Mouse (Mus musculus): ENCODE data around the gene Mc1r. TPM values are rescaled to one million over a fixed set of nuclear protein-coding genes. Genes with fewer than 3 reads are reported as not detected.

Gene Mc1r
- total and polyA plus RNA-seq, 3 experiments: 0.31 to 0.45 TPM; not detected in 1

DNA sequence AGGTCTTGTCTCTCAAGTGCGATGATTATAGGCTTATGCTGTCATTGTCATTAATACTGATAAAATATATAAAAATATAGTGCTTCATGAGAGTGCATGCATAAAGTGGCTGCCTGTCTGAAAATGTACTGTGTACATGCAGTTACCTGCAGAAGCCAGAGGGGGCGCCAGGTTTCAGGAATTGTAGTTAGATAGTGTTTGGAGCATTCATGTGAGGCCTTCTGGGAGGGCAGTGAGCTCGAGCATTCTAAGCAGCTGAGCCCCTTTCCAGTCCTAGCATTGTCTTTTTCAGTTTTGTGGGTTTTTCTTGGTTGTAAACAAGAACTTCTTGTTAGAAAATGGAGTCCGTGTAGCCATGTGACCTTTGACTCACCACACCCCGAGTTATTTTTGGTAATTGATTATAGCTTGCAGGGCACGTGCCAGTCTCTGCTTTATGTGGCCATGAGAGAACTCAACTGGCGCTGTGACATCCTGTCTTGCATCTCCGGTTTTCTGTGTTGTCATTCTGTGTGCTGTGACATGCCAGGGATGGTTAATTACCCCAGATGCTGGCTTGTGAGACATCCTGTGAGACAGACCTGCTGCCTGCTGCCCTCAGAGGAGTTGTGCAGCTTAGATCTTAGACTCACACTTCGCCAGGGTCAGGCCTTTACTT is 21.9 kb upstream of the Mc1r start:
- peak; percentile 63 for DNase-seq (ENCODE audit: low read depth, low spot score)
- Histone ChIP-seq H3K27ac (ENCODE audit: control insufficient read depth, low read depth, low read length) (no peak overlapping the region), H3K4me3 (ENCODE audit: control insufficient read depth in 1 of 2, insufficient read depth in 1 of 2, low read depth in 2 of 2, low read length in 2 of 2) (no peak overlapping the region), H3K9ac (ENCODE audit: control insufficient read depth, low read depth, low read length, poor library complexity, severe bottlenecking) (no peak overlapping the region), H3K36me3 (ENCODE audit: control insufficient read depth in 1 of 2, insufficient read depth in 2 of 2, low read length in 2 of 2) (peaks cover 0 to 8% of the 10 kb centered on the region in 2 experiments; a peak in 2 of 4 replicates), H3K4me1 (ENCODE audit: control insufficient read depth in 1 of 2, insufficient read depth in 2 of 2, low read length in 2 of 2) (no peaks in the 10 kb centered on the region), H3K79me2 (ENCODE audit: control insufficient read depth, insufficient read depth, low read length, poor library complexity) (0 out of 2 replicates have a peak, but pooled peaks cover under 1% of the 10 kb centered on the region), H3K27me3 (ENCODE audit: control insufficient read depth in 1 of 2, insufficient read depth in 2 of 2, low read length in 2 of 2) (no peaks in the 10 kb centered on the region), H3K9me3 (replicated peaks; ENCODE audit: insufficient read depth, low read length) (no peaks in the 10 kb centered on the region)
- TF ChIP-seq USF1 (IDR thresholded peaks at IDR 0.05; ENCODE audit: low read depth, low read length) (peak; percentile 44; the same call in 1 of the 2 replicates), EP300 (IDR thresholded peaks at IDR 0.05; ENCODE audit: low read depth in 1 of 2, low read length in 2 of 2) (no peak), RAD21 (IDR thresholded peaks at IDR 0.05; ENCODE audit: low read depth, low read length) (peak; percentile 55), ETS1 (IDR thresholded peaks at IDR 0.05; ENCODE audit: low read depth, low read length) (no peak), POLR2AphosphoS2 (IDR thresholded peaks at IDR 0.05; ENCODE audit: low read length) (no peak), CTCF (IDR thresholded peaks at IDR 0.05 in 2 of 3, conservative IDR thresholded peaks at IDR 0.05 in 1 of 3; ENCODE audit: control insufficient read depth in 1 of 3, insufficient read depth in 1 of 3, low read depth in 2 of 3, low read length in 3 of 3, poor library complexity in 1 of 3, severe bottlenecking in 1 of 3) (peak; percentile 62 to 82 (median 79)), SMC3 (IDR thresholded peaks at IDR 0.05; ENCODE audit: low read depth, low read length) (peak; percentile 37; the same call in 1 of the 2 replicates), POLR2A (IDR thresholded peaks at IDR 0.05; ENCODE audit: control insufficient read depth in 1 of 2, insufficient read depth in 1 of 2, low read depth in 1 of 2, low read length in 2 of 2, poor library complexity in 1 of 2) (no peak), MAX (IDR thresholded peaks at IDR 0.05; ENCODE audit: low read length) (no peak), ZC3H11A (IDR thresholded peaks at IDR 0.05; ENCODE audit: low read depth, low read length) (peak; percentile 18; the same call in 1 of the 2 replicates)

DNA sequence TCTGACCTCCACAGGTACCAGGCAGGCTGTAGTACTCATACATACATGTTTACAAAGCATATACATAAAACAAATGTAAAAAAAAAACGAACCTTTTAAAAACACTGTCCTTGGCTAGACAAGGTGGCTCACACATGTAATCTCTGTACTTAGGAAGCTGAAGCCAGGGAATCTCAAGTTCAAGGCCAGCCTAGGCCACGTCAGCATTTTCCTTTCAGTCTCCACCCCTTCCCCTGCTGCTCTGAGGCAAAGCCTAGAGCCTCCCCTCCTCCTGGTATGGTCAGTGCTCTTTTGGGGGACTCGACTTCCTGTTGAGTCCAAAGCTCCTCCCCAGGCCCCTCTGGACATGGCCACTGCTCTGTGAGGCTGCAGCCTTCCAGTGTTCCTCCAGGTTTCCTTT is 19.9 kb upstream of the Mc1r start:
- no peaks in the 10 kb centered on the region for H3K9me3 ChIP-seq (replicated peaks; ENCODE audit: insufficient read depth, low read length)
- no peaks in the 10 kb centered on the region for H3K79me2 ChIP-seq (ENCODE audit: control insufficient read depth, insufficient read depth, low read length, poor library complexity)
- no peaks in the 10 kb centered on the region for H3K27me3 ChIP-seq (ENCODE audit: control insufficient read depth in 1 of 2, insufficient read depth in 2 of 2, low read length in 2 of 2)
- no peak overlapping the region for H3K27ac ChIP-seq (ENCODE audit: control insufficient read depth, low read depth, low read length)
- no peak for DNase-seq (ENCODE audit: low read depth, low spot score)
- TF ChIP-seq CHD1 (IDR thresholded peaks at IDR 0.05; ENCODE audit: low read depth, low read length) (no peak), UBTF (IDR thresholded peaks at IDR 0.05; ENCODE audit: borderline replicate concordance, insufficient read depth, low read depth, low read length) (no peak), BHLHE40 (IDR thresholded peaks at IDR 0.05; ENCODE audit: borderline replicate concordance, low read depth, low read length) (no peak), GATA1 (IDR thresholded peaks at IDR 0.05; ENCODE audit: low read depth, low read length) (no peak), CTCF (IDR thresholded peaks at IDR 0.05 in 2 of 3, conservative IDR thresholded peaks at IDR 0.05 in 1 of 3; ENCODE audit: control insufficient read depth in 1 of 3, insufficient read depth in 1 of 3, low read depth in 2 of 3, low read length in 3 of 3, poor library complexity in 1 of 3, severe bottlenecking in 1 of 3) (no peak)
- H3K4me3 ChIP-seq (ENCODE audit: control insufficient read depth in 1 of 2, insufficient read depth in 1 of 2, low read depth in 2 of 2, low read length in 2 of 2): no peak overlapping the region
- H3K36me3 ChIP-seq (ENCODE audit: control insufficient read depth in 1 of 2, insufficient read depth in 2 of 2, low read length in 2 of 2): peaks cover 0 to 10% of the 10 kb centered on the region in 2 experiments; a peak in 2 of 4 replicates
- no peak overlapping the region for H3K9ac ChIP-seq (ENCODE audit: control insufficient read depth, low read depth, low read length, poor library complexity, severe bottlenecking)
- no peaks in the 10 kb centered on the region for H3K4me1 ChIP-seq (ENCODE audit: control insufficient read depth in 1 of 2, insufficient read depth in 2 of 2, low read length in 2 of 2)
